Mouse (Mus musculus) left cerebral cortex, postnatal 25 days (tissue): ENCODE data around the gene Calhm2. TPM values are rescaled to one million over a fixed set of nuclear protein-coding genes. Genes with fewer than 3 reads are reported as not detected.
"Not testable (repeated sequence)": the region's sequence is repeated elsewhere in the genome, so short reads cannot be mapped to it uniquely, and the experiment has no call there.

Experiments
- DNase-seq, 2 experiments: peaks; one replicate each; pipeline ENCODE4 v3.0.0; 2022; ENCODE audit warnings: low spot score in 2 of 2, mixed read lengths in 1 of 2
- intact Hi-C: fragments of 180-260 bp; cut with DNase I; formaldehyde crosslinking; loops from one replicate; pipeline ENCODE4 v1.15.1; 2025
- total RNA-seq, 2 experiments: library from RNA; stranded (reverse); gene quantifications; 2 replicates each; pipeline ENCODE4 v1.2.3; 2021

The Calhm2 gene
- total RNA-seq, 2 experiments from 2014 or later, result 5.3 to 8.4 TPM

DNA sequence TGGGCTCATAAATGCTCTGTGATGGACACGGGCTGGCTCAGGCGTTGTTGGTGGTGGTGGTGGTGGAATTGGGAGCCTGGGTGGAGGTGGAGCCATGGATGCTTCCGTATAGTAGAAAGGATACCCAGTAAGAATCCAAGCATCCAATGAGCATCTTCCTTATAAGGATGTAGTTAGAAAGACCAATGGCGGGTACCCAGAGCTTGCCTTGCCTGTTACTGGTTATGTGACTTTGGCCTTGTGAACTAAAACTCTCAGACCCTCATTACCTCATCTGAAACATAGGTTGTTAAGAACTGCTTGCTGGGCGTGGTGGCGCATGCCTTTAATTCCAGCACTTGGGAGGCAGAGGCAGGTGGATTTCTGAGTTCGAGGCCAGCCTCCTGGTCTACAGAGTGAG, 15.7 kb upstream of the Calhm2 start:
- intact Hi-C loops, result no loop called here
- DNase-seq, result no peak

DNA sequence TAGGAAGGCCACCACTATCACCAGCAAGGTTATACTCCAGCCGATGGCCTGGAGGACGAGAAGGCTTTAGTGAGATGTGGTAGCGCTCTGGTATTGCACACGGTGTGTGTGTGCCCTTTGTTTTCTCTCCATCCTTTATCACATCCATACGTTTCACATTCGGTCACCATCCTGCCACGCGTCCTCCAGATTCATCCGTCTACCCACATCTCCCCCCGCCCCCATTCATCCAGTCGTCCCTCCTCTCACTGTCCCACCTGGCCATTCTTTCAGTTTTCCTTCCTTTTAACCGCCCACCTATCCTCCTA, 13.9 kb upstream of the Calhm2 start:
- DNase-seq, result no peak
- intact Hi-C loops, result no loop called here

DNA sequence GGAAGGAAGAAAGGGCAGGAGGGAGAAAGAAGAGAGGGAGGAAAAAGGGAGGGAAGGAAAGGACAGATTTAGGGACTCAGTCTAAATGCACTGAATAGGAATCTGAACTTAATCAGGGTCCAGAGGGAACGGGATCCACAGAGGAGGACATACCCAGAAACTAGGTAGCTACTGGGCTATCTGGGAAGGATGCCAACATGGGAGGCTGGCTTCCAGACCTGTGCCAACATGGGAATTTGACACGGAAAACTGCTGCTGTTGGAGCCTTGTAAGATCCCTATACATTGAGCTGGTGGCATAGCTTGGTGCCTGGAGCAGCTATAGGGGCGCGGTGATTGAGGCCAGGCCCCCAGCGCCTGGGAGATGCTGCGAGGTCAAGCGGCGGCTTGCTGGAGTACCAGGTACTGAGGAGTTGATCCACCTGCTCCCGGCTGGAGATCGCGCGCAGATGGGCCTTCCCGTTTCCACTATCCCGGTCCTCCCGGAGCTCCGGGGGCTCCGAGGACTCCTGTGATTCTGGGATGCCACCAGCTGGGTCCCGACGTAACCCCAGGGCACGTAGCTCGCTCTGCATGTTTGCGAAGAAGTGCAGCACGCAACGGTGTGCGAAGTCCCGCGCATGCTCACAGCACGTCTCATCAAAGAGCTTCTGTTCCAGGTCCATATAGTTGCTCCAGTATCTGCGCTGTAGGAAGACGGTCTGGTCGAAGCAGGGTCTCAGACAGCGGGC, 13.4 kb upstream of the Calhm2 start:
- DNase-seq, result peak; percentile 48 to 54
- intact Hi-C loops, result no loop called here

DNA sequence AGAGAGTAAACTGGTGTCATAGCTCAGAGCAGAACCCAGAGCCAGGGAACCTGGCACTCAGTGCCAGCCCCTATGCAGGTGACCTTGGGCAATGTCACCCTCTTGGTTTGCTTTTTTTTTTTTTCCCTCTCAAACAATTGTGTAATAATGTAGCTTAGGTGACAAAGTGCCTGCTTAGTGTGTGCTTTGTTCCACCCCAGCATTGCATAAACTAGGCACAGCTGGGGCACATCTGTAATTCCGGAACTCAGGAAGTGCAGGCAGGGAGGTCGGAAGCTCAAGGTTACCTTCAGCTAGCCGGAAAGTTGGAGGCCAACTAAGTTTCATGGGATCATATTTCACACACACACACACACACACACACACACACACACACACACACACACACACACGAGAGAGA, 11.8 kb upstream of the Calhm2 start:
- no peak for DNase-seq

DNA sequence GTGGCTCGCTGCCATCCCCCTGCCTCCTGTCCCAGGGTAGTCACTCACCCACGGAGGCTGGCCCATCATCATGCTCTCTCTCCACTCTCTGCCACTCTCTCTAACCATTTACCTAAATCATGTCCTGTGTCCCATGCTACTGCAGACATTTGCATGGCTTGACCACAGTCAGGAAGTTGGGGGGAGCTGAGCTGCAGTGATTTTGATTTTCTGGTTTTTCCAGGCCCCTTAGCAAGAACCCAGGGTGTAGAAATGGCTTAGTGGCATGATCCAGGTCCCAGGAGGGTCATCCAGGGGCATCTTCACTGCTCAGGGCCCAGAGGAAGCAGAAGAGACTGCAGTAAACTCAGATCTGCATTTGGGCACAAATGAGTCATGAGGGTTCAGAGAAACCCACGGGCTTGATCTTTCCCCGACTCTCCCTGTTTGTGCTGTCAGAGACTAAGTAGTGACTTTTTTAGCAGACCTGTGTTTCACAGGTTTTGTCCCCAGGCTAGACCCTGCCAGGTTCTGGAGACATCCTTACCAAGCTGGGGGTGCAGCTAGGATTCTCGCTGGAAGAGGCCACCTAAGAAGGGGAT, 10.3 kb upstream of the Calhm2 start:
- intact Hi-C loops, result no loop called here
- no peak for DNase-seq

More for the DNA sequence above, 11.8 kb upstream of the Calhm2 start:
- intact Hi-C loops, result no loop called here

DNA sequence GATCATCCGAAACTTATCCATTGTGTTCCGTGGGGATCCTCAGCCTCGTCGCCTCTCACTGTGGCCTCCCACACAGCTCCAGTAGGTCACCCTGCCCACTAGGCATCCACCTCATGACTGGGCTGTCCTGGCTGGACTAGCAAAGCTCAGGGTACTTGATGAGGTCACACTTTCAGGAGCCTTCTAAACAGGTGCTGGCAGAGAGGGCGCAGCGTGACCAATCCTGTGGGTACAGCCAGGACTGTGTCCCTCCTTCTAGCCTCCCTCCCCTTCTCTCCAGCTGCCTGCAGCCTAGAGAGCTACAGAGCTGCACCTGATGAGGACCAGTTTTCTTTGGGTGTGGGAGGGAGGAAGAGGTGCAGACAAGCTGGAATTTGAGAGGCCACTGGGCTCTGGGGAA, 6.1 kb upstream of the Calhm2 start, which contains the start of gene Calhm1:
Gene Calhm1, minus strand, starts transcription at position 101 of the 400 bp plus-strand sequence.
- intact Hi-C loops, result no loop called here
- DNase-seq, result no peak

DNA sequence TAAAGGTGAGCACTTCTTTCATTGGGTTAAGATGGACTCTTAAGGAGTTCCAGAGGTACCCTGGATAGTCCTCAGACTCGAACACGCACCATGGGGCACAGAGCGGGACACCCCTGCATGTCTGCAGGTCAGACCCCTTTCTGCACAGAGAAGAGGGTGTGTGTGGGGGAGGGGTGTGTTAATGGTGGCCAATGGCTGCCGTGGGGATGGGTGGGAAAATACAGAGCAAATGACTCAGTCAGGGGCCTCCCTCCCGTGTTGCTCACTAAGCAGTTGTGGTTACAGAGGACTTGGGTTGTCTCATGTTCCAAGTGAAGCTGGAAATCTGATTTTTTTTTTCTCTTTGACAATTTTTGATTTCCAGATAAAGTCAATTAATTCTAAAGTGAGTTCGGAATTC, 4.3 kb upstream of the Calhm2 start:
- intact Hi-C loops, result no loop called here
- no peak for DNase-seq

DNA sequence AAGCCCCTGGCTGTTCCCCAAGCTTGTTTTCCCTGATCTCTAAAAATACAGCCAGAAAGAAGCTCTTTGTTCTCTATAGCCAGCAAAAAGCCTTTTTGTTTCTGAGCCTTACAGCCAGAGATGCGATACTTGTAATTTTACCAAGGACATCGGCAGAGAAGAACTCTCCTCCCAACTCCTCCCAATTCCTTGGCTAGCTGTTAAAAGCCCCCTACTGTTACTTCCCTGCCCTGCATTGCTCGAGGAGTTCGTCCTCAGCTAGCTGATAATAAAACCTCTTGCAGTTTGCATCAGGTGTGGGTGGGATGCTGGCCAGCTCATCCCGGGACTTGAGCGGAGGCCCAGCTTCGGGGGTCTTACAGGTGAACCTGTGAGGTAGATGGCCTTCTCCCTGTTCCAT, 1.5 kb upstream of the Calhm2 start:
- intact Hi-C loops, DNase-seq: not testable (repeated sequence)

DNA sequence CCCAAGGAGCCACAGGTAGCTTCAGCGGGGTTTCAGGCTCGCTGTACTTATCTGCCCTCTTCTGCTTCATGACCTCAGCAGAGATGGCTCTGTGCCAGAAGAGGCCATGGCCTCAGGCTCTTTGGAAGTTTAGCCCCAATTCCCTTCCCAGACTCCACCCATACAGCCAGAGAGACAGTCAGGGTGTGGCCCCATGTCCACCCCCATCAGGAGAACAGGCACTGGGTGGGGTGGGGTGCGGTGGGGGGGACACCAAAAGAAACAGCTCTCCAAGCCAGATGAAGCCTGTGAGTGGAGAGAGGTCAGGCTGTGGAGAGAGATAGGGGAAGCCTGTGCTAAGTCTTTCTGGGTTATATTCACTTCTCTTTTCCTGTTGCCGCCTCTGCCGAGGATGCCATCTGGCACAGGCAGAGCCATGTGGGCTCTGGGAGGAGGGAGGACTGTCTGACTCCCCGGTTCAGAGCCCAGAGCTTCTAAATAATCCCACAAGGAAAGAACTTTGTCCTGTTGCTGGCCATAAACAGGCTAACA, 978 bp downstream of the Calhm2 start:
- intact Hi-C loops, result no loop called here
- DNase-seq, result peak; percentile 56 to 81

DNA sequence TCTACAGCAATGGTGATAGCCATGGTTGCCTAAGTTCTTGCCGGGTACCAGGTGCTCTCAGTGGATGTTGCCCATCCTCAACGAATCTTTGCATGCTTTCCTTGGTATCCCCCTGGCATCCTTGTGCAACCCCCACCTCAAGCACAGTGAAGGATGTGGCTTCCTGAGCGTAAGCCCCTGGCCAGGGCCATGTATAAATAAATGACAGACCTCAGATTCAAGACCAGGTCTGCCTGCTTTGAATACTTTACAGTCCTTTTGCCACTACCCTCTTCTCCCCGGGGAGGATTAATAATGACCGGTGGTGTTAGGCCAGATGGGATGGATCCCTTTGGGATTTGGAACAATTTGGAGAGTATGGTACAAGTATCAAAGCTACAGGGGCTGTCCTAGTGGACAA, 1.9 kb downstream of the Calhm2 start:
- intact Hi-C loops, result no loop called here
- DNase-seq, result no peak

DNA sequence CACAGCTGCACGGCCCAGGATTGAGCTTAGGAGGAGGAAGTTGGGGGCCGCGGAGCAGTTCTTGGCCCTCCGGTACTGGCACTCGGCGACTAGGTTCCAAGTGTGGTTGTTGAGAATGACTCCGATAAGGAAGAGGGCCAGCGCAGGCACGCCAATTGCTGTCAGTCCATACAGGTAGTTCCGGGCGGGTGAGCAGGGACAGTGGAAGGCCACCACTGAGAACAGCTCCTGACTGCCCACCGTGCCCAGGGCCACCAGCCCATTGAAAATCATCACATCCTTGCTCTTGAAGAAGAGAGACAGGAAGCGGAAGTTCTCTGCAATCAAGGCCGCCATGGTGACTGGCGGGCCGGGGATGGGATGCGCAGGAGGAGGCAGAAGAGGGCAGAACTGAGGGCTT, 2.5 kb downstream of the Calhm2 start:
- intact Hi-C loops, result no loop called here
- DNase-seq, result no peak

DNA sequence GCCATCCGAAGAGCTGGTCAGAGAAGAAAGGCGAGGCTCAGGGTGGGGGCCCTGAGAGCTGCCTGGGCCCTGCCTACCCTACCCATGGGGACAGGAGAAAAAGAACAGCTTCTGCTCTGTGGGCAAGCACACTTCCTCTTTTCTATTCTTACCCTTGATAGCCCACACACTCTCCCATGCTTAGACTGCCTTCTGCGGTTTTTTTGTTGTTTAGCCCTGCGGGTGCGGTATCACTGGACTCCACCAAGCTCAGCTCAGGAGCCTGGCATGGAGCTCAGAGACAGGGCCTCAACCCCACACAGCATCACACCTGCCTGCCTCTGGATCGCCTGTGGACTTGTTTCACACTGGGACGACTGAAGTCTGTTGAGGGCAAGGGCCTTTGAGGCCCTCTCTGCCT, 4.9 kb downstream of the Calhm2 start:
- peak in 1 of 2 experiments; percentile 76 for DNase-seq
- intact Hi-C loops, result no loop called here

DNA sequence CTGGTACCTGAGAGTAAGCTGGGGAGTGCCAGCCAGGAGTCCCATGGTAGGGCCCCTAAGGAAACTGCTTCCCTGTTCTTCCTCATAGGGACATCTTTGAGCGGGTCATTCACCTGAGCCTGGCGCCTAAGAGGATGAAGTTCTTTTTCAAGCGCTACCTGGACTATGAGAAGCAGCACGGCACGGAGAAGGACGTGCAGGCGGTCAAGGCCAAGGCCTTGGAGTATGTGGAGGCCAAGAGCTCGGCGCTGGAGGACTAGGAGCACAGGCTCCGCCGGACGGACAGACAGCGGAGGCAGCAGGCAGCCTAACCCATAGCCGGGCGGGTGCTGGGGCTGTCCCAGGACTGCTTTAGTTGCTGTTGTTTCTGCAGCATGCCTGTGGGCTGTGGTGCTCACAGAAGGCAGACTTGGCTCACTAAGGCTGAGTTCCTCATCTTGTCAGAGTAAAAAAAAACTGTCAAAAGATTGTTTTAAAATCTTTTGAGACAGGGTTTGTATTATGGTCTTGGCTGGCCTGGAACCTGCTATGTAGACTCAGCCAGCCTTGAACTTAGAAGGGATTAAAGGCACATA, 7.5 kb downstream of the Calhm2 start:
- DNase-seq, result no peak
- intact Hi-C loops, result no loop called here

DNA sequence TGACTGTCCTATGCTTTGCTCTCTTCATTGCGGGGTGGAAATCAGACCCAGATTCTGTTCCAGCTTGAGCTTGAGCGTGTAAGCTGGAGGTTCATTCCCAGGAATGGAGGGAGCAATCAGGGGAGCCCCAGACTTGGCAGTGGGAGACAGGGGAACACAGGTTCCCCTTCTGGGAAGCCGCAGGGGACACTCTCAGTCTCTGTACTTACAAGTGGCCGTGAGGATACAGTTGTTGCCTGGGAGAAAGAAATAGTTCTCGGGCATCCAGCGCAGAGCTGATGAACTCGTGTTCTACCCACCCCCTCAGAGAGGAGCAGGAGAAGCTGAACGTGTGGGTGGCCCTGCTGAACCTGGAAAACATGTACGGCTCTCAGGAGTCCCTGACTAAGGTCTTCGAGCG, 9.3 kb downstream of the Calhm2 start:
- no peak for DNase-seq
- intact Hi-C loops, result no loop called here

DNA sequence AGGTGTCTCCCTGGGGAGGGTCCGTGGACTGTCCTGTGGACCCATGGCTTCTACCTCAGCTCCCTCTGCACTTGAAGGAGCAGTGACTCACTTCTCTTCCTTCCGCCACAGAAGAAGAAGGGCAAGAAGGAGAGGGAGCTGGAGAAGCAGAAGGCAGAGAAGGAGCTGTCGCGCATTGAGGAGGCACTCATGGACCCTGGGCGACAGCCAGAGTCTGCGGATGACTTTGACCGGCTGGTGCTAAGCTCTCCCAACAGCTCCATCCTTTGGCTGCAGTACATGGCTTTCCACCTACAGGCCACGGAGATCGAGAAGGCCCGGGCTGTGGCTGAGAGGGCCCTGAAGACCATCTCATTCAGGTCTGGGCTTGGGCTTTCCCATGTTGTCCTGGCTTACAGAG, 9.9 kb downstream of the Calhm2 start:
- intact Hi-C loops, result no loop called here
- DNase-seq, result peak in 1 of 2 experiments; percentile 60

DNA sequence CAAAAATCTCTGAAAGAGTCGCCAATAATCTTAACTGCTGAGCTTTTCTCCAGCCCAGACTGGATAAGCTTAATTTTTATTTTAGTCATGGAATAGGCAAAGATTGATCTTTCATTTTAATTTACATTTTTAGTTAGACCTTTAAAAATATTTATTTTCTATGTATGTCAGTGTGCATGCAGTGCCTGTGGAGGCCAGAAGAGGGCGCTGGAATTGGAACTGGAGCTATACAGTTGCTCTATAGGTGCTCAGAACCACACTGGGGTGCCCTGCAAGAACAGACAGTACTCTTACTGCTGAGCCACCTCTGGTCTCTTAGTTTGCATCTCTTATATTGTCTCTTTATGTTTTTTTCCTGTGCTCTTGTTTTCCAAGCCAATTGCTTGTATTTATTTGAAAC, 15.3 kb downstream of the Calhm2 start:
- intact Hi-C loops, result no loop called here
- no peak for DNase-seq

DNA sequence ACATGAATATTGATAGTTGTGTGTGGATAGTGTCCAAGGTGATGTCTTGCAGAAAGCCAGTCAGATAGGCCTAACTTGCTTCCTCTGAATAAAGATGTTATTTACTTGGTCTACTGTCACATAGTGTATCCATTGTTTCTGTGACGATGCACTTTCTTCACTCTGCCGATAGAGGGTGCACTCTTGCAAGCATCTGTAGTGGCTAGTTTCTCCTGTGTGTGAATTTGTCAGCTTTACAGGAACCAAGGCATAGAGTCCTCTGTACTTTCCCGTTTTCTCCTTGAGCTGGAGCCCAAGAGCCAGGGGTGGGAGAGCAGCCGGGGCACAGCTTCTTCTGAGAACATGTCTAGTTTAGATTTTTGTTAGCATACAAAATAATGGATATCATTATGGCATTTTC, 17.0 kb downstream of the Calhm2 start:
- intact Hi-C loops, result loop anchor here (1.0 kb wide), 1 partner anchor 47 kb away; no protein-coding TSS in a partner anchor
- peak in 1 of 2 experiments; percentile 52 for DNase-seq

DNA sequence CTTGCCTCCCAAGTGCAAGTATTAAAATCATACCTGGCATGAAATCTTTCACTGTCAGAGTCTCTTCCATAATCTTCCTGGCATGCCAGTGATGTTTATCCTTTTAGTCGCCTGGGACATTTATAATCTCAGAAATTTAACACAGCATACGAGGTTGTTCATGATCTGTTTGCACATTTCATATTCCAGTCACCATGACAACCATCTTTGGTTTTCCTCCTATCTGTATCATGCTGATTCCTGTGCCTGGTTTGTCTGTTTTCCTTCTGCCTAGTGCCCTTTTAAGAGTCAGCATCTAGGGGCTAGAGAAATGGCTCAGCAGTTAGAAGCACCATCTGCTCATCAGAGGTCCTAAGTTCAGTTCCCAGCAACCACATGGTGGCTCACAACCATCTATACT, 19.5 kb downstream of the Calhm2 start:
- DNase-seq, result no peak
- intact Hi-C loops, result no loop called here

DNA sequence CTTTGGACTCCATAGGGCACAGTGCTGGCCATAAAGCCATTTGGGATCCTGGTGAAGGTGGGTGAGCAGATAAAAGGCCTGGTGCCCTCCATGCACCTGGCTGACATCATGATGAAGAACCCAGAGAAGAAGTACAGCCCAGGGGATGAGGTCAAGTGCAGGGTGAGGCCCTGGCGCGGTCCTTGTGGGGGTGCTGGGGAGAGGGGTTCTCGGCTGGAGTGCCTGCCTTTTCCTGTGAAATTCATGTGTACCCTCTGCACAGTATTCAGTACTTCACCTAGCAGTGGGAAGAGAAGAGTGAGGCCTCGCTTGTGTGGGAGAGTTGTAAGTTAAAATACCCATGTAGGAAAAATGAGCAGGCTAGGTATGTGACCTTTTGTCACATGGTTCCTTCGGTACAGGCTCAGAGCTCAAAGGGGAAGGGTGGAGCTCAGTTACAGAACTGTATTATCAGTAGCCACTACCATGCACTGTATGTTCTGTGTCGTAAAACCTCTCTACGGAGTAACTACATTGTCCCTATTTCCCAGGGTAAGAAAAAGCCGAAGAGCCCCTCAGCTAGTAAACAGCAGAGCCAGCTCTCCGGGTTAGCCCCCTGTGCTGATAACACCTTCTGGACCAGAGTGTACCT, 33.3 kb downstream of the Calhm2 start:
- intact Hi-C loops, result no loop called here
- no peak for DNase-seq

DNA sequence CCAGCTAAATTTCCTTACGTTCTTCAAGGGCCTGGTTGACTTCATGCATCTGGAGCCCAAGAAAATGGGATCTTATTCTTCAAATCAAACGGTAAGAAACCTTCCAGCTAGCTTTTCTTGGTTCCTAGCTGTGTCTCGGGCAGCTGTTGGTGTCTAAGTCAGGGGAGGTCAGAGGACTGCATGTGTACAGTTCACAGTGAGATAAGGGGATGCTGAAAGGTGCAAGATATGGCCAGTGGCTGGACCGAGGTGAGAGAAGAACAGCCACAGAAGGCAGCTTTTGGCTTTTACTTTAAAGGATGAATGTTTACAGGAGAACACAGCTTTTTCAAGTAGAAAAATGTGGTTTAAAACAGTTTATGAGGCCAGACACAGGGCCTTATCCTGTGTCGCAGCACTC, 37.0 kb downstream of the Calhm2 start:
- intact Hi-C loops, result no loop called here
- no peak for DNase-seq
